Mouse (Mus musculus): Measurements from ENCODE around the gene Gm20388. TPM values are rescaled to one million over a fixed set of nuclear protein-coding genes. Genes with fewer than 3 reads are reported as not detected.

Gene Gm20388
- total and polyA plus RNA-seq, 3 experiments, result 0.02 to 0.05 TPM; not detected in 1

DNA sequence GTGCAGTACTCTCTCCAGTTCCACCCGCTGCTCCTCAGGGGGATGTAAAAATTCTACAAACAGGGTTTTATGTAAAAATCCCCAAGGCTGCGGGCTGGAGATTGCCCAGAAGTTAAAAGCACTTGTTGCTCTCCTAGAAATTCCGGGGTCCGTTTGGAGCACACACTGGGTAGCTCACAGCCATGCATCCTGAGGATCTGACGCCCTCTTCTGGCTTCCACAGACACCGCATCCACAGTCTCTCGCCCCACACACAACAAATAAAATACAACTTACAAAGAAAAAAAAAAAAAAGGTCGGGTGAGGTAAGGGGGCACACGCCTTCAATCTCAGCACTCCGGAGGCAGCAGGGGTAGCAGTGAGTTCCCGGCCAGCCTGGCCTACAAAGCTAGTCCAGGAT, 1897.4 kb downstream of the Gm20388 start:
- H3K27me3 ChIP-seq (ENCODE audit: insufficient read depth, low read length), result no peaks in the 10 kb centered on the region
- no peak for TF ChIP-seq POLR2AphosphoS5 (IDR thresholded peaks at IDR 0.05; ENCODE audit: insufficient replicate concordance, low read depth, low read length)
- TF ChIP-seq GATA1 (IDR thresholded peaks at IDR 0.05; ENCODE audit: borderline replicate concordance, low read length), result no peak
- TF ChIP-seq TAL1 (conservative IDR thresholded peaks at IDR 0.05; ENCODE audit: low read depth, low read length), result no peak
- TF ChIP-seq GATA2 (IDR thresholded peaks at IDR 0.05; ENCODE audit: borderline replicate concordance, low read depth, low read length), result no peak
- DNase-seq (ENCODE audit: low spot score) (no peak), ATAC-seq (ENCODE audit: extremely low read depth, insufficient number of reproducible peaks, low FRiP score, poor library complexity, severe bottlenecking) (no peak)
- H3K4me1 ChIP-seq (ENCODE audit: insufficient read depth, low read depth, low read length), result peaks cover 2% of the 10 kb centered on the region; the same call in 1 of the 2 replicates
- no peaks in the 10 kb centered on the region for H3K9me3 ChIP-seq (replicated peaks)
- H3K4me3 ChIP-seq (ENCODE audit: low read depth, low read length), result no peak overlapping the region
- peaks cover 94% of the 10 kb centered on the region for H3K36me3 ChIP-seq (replicated peaks)

DNA sequence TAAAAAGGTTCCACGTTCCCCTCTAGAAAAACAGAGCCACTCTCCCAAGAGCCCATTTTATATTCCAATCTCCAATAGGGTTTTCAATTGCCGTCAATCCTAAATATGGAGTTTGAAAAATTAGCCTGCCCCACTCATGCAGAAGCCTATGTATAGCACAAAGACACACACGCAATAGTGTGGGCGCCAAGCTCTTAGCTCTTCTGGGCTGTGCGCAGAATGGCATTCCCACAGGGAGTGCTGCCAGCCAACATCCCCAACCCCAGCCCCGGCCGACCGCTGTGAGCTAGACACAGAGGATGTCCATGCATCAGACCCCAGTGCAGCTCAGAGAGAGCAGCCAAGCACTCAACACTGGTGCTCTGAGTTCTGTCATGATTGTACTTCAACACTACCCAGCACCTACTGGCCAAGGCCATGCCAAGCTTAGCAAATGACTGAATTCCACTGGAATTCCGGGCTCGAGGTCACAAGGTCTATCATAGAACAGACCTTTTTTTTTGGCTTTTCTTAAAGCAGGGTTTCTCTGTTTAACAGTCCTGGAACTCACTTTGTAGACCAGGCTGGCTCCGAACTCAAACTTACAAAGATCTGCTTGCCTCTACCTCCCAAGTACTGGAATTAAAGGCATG, 1899.0 kb downstream of the Gm20388 start:
- DNase-seq (ENCODE audit: low spot score) (no peak), ATAC-seq (ENCODE audit: extremely low read depth, insufficient number of reproducible peaks, low FRiP score, poor library complexity, severe bottlenecking) (no peak)
- Histone ChIP-seq H3K36me3 (replicated peaks) (peaks cover 94% of the 10 kb centered on the region), H3K4me3 (ENCODE audit: low read depth, low read length) (no peak overlapping the region), H3K4me1 (ENCODE audit: insufficient read depth, low read depth, low read length) (peaks cover 2% of the 10 kb centered on the region; the same call in 1 of the 2 replicates), H3K27me3 (ENCODE audit: insufficient read depth, low read length) (no peaks in the 10 kb centered on the region), H3K9me3 (replicated peaks) (no peaks in the 10 kb centered on the region)
- TF ChIP-seq TAL1 (conservative IDR thresholded peaks at IDR 0.05; ENCODE audit: low read depth, low read length), result no peak
- no peak for TF ChIP-seq GATA2 (IDR thresholded peaks at IDR 0.05; ENCODE audit: borderline replicate concordance, low read depth, low read length)
- TF ChIP-seq POLR2AphosphoS5 (IDR thresholded peaks at IDR 0.05; ENCODE audit: insufficient replicate concordance, low read depth, low read length), result no peak
- TF ChIP-seq GATA1 (IDR thresholded peaks at IDR 0.05; ENCODE audit: borderline replicate concordance, low read length), result no peak
- TF ChIP-seq CTCF (IDR thresholded peaks at IDR 0.05; ENCODE audit: low read depth, low read length), result no peak

DNA sequence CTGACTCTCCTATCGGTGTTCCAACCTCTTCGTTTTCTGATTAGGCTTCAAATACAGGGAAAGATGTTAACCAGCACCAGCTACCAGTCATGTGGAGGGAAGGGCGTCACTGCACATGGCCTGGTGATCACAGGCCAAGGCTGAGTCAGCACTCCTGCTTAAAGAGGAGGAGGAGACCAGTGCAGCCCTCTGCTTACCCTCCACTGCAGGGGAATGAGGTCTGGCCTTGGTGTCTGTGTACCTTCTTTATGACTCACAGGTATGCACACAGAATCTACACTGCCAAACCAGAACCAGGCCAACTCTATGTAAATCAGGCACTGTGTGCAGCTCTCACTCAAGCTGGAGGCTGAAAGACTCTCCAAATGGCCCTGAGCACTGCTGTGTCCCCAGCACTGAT, 1900.9 kb downstream of the Gm20388 start:
- no peak for TF ChIP-seq POLR2AphosphoS5 (IDR thresholded peaks at IDR 0.05; ENCODE audit: insufficient replicate concordance, low read depth, low read length)
- TF ChIP-seq CTCF (IDR thresholded peaks at IDR 0.05; ENCODE audit: low read depth, low read length), result no peak
- TF ChIP-seq TAL1 (conservative IDR thresholded peaks at IDR 0.05; ENCODE audit: low read depth, low read length), result no peak
- TF ChIP-seq GATA1 (IDR thresholded peaks at IDR 0.05; ENCODE audit: borderline replicate concordance, low read length), result no peak
- TF ChIP-seq GATA2 (IDR thresholded peaks at IDR 0.05; ENCODE audit: borderline replicate concordance, low read depth, low read length), result no peak
- H3K4me3 ChIP-seq (ENCODE audit: low read depth, low read length), result no peak overlapping the region
- H3K27me3 ChIP-seq (ENCODE audit: insufficient read depth, low read length), result no peaks in the 10 kb centered on the region
- H3K9me3 ChIP-seq (replicated peaks), result no peaks in the 10 kb centered on the region
- H3K36me3 ChIP-seq (replicated peaks), result peaks cover 94% of the 10 kb centered on the region
- peaks cover 2% of the 10 kb centered on the region; the same call in 1 of the 2 replicates for H3K4me1 ChIP-seq (ENCODE audit: insufficient read depth, low read depth, low read length)
- ATAC-seq (ENCODE audit: extremely low read depth, insufficient number of reproducible peaks, low FRiP score, poor library complexity, severe bottlenecking) (no peak), DNase-seq (ENCODE audit: low spot score) (no peak)

DNA sequence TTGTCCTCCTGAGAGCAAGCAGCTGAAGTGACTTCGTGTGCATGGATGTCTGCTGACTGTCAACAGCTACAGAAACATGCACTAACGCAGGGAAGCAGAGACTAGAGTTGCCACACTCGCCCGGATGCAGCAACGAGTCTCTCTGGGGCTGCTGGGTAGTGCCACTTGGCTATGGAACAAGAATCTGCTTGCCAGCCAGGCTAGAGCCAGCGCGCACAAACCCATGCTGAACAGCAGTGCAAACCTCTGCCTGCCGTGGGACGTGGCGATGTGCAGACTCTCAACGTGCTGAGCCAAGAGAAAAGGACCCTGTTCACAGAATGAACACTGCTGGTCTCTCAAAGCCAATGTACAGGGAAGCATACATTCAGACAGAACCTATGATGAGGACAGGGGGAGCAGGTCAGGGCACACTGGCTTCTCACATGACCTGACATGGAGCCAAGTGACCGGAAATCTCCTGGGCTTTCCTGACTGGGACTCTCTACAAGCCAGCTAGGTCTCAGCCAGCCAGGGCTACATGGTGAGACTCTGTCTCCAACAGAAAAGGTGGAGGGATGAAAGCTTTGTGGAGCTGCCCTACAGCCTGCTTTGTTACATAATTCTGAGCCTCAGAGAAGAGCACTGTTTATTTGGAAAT, 1901.4 kb downstream of the Gm20388 start:
- Histone ChIP-seq H3K9me3 (replicated peaks) (no peaks in the 10 kb centered on the region), H3K36me3 (replicated peaks) (peaks cover 93% of the 10 kb centered on the region), H3K4me1 (ENCODE audit: insufficient read depth, low read depth, low read length) (peaks cover 2% of the 10 kb centered on the region; the same call in 1 of the 2 replicates), H3K4me3 (ENCODE audit: low read depth, low read length) (no peak overlapping the region), H3K27me3 (ENCODE audit: insufficient read depth, low read length) (no peaks in the 10 kb centered on the region)
- TF ChIP-seq CTCF (IDR thresholded peaks at IDR 0.05; ENCODE audit: low read depth, low read length), result no peak
- TF ChIP-seq GATA2 (IDR thresholded peaks at IDR 0.05; ENCODE audit: borderline replicate concordance, low read depth, low read length), result no peak
- TF ChIP-seq GATA1 (IDR thresholded peaks at IDR 0.05; ENCODE audit: borderline replicate concordance, low read length), result no peak
- DNase-seq (ENCODE audit: low spot score) (no peak), ATAC-seq (ENCODE audit: extremely low read depth, insufficient number of reproducible peaks, low FRiP score, poor library complexity, severe bottlenecking) (no peak)

DNA sequence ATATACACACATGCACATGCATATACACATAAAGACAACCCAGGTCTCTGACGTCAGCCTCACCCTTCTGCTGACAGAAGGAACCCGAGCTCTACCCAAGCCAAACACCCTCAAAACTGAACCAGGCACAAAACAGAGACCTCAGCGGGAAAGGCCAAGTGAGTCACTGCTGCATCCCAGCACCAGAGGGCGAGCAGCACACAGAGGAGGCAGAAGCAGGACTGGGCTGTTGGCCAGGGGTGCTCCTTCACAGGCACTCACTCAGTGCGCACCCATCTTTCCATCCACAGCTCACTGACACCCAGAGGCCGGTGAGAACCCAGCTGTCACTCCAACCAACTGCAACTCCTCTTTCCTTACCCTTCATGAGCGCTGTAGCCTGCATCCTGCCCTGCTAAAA, 1907.6 kb downstream of the Gm20388 start:
- Histone ChIP-seq H3K4me1 (ENCODE audit: insufficient read depth, low read depth, low read length) (0 out of 2 replicates have a peak, but pooled peaks cover 4% of the 10 kb centered on the region), H3K4me3 (ENCODE audit: low read depth, low read length) (no peak overlapping the region), H3K36me3 (replicated peaks) (peaks cover 80% of the 10 kb centered on the region), H3K9me3 (replicated peaks) (no peaks in the 10 kb centered on the region), H3K27me3 (ENCODE audit: insufficient read depth, low read length) (no peaks in the 10 kb centered on the region)
- TF ChIP-seq TAL1 (conservative IDR thresholded peaks at IDR 0.05; ENCODE audit: low read depth, low read length) (no peak), GATA2 (IDR thresholded peaks at IDR 0.05; ENCODE audit: borderline replicate concordance, low read depth, low read length) (no peak), POLR2AphosphoS5 (IDR thresholded peaks at IDR 0.05; ENCODE audit: insufficient replicate concordance, low read depth, low read length) (no peak), GATA1 (IDR thresholded peaks at IDR 0.05; ENCODE audit: borderline replicate concordance, low read length) (no peak), CTCF (IDR thresholded peaks at IDR 0.05; ENCODE audit: low read depth, low read length) (no peak)
- no peak for ATAC-seq (ENCODE audit: extremely low read depth, insufficient number of reproducible peaks, low FRiP score, poor library complexity, severe bottlenecking)
- no peak for DNase-seq (ENCODE audit: low spot score)

DNA sequence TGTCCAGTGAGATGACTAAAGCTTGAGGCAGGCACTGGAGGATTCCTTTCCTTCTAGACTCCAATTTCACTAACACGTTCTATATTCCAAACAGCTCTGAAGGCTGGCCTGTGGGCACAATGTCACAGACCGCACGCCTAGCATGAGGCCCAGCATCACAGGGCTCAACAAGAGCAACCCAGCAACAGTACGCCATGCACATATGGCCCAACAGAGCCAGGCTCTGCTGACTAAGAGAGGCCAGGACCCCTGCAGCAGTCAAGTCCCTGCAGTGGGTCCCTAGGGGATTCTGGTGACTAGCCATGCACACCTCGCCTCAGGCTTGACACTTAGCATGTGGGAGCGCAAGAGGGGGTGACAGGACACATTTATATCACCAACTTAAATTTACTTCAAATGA, 1910.2 kb downstream of the Gm20388 start:
- H3K36me3 ChIP-seq (replicated peaks), result peaks cover 54% of the 10 kb centered on the region
- H3K27me3 ChIP-seq (ENCODE audit: insufficient read depth, low read length), result no peaks in the 10 kb centered on the region
- no peak overlapping the region for H3K4me3 ChIP-seq (ENCODE audit: low read depth, low read length)
- H3K4me1 ChIP-seq (ENCODE audit: insufficient read depth, low read depth, low read length), result 0 out of 2 replicates have a peak, but pooled peaks cover 4% of the 10 kb centered on the region
- no peaks in the 10 kb centered on the region for H3K9me3 ChIP-seq (replicated peaks)
- no peak for ATAC-seq (ENCODE audit: extremely low read depth, insufficient number of reproducible peaks, low FRiP score, poor library complexity, severe bottlenecking)
- DNase-seq (ENCODE audit: low spot score), result no peak
- no peak for TF ChIP-seq GATA2 (IDR thresholded peaks at IDR 0.05; ENCODE audit: borderline replicate concordance, low read depth, low read length)
- TF ChIP-seq POLR2AphosphoS5 (IDR thresholded peaks at IDR 0.05; ENCODE audit: insufficient replicate concordance, low read depth, low read length), result no peak
- no peak for TF ChIP-seq GATA1 (IDR thresholded peaks at IDR 0.05; ENCODE audit: borderline replicate concordance, low read length)
- TF ChIP-seq CTCF (IDR thresholded peaks at IDR 0.05; ENCODE audit: low read depth, low read length), result no peak
- TF ChIP-seq TAL1 (conservative IDR thresholded peaks at IDR 0.05; ENCODE audit: low read depth, low read length), result no peak

Data from G1E (cell line).